Mouse (Mus musculus) MN1 (cell line): ENCODE results near the gene Bag6.
"Not testable (repeated sequence)": the region's sequence is repeated elsewhere in the genome, so short reads cannot be mapped to it uniquely, and the experiment has no call there.

Source experiments
- DNase-seq: peaks from one replicate; pipeline ENCODE4 v3.0.0-alpha.2; 2016; ENCODE audit warnings: low spot score

Gene Bag6

GRCm38 (mm10) chr17:35115046-35116019 lies 19.6 kb upstream of the Bag6 start, which contains the start of gene Ly6g5b:
Ly6g5b (minus strand) TSS chr17:35115428.
- DNase-seq, result peak; percentile 53

- no peak for DNase-seq
These were observed 14.2 kb upstream of the Bag6 start for GRCm38 (mm10) chr17:35120745-35121142.

GRCm38 (mm10) chr17:35121143-35121799 lies 13.7 kb upstream of the Bag6 start, which contains the start of gene Gpank1:
Gpank1 (plus strand) TSS chr17:35121455.
- peak; percentile 99 for DNase-seq

- peak; percentile 91 for DNase-seq
These were observed 13.1 kb upstream of the Bag6 start, which contains the start of gene Csnk2b for GRCm38 (mm10) chr17:35121871-35122303. Csnk2b (minus strand) TSS chr17:35122053.

- not testable (repeated sequence) for DNase-seq
These were observed 11.7 kb upstream of the Bag6 start for GRCm38 (mm10) chr17:35123287-35123686.

- DNase-seq, result not testable (repeated sequence)
These were observed 10.6 kb upstream of the Bag6 start for GRCm38 (mm10) chr17:35124261-35124896.

GRCm38 (mm10) chr17:35125081-35125480 lies 9.9 kb upstream of the Bag6 start:
- no peak for DNase-seq

- DNase-seq, result no peak
These were observed 9.4 kb upstream of the Bag6 start for GRCm38 (mm10) chr17:35125578-35125977.

- DNase-seq, result peak; percentile 72
These were observed 8.8 kb upstream of the Bag6 start, which contains the start of gene D17H6S53E for GRCm38 (mm10) chr17:35126206-35126611. D17H6S53E (plus strand) TSS chr17:35126373.

- no peak for DNase-seq
These were observed 8.0 kb upstream of the Bag6 start for GRCm38 (mm10) chr17:35127017-35127416.

- DNase-seq, result no peak
These were observed 6.0 kb upstream of the Bag6 start for GRCm38 (mm10) chr17:35128996-35129395.

- no peak for DNase-seq
These were observed 3.9 kb upstream of the Bag6 start for GRCm38 (mm10) chr17:35131038-35131437.

GRCm38 (mm10) chr17:35131500-35132173 lies 3.3 kb upstream of the Bag6 start, which contains the start of gene Apom:
Apom (minus strand) TSS chr17:35132050.
- DNase-seq, result no peak

GRCm38 (mm10) chr17:35132174-35132560 lies 2.8 kb upstream of the Bag6 start:
- DNase-seq, result no peak

- DNase-seq, result no peak
These were observed 1.5 kb upstream of the Bag6 start for GRCm38 (mm10) chr17:35133517-35133916.

- peak; percentile 92 for DNase-seq
These were observed 778 bp downstream of the Bag6 start for GRCm38 (mm10) chr17:35135591-35136320.

- DNase-seq, result no peak
These were observed 4.3 kb downstream of the Bag6 start for GRCm38 (mm10) chr17:35139269-35139668.

- DNase-seq, result peak; percentile 58
These were observed 5.6 kb downstream of the Bag6 start for GRCm38 (mm10) chr17:35140490-35140996.

- DNase-seq, result no peak
These were observed 7.0 kb downstream of the Bag6 start for GRCm38 (mm10) chr17:35141971-35142370.

- DNase-seq, result no peak
These were observed 11.2 kb downstream of the Bag6 start for GRCm38 (mm10) chr17:35146139-35146538.

GRCm38 (mm10) chr17:35147348-35147747 lies 12.4 kb downstream of the Bag6 start:
- DNase-seq, result no peak
